ENCODE assay signal across 7 mouse cellular contexts in genomic region chr2:129624246-129624918, GRCm38 (mm10). TPM values are rescaled to one million over a fixed set of nuclear protein-coding genes. Genes with fewer than 3 reads are reported as not detected.
A peak's percentile ranks its signal among the peaks of the same experiment; 100 is the strongest.
DNase-seq lines count a peak whose midpoint lies in the region; ATAC-seq and TF ChIP-seq lines count a peak whose summit lies in the region.

No protein-coding gene starts in this region.

- H3K9ac ChIP-seq in forebrain, postnatal 0 days, result no peak overlapping the region
- H3K9ac ChIP-seq in neural tube, embryonic 13.5 days, result no peak overlapping the region

- H3K4me2 ChIP-seq in forebrain, postnatal 0 days (ENCODE audit: low read depth), result no peak overlapping the region; the same call in 1 of the 2 replicates
- 0 out of 2 replicates have a peak overlapping the region, but pooled peaks have one; percentile 14 for H3K4me2 ChIP-seq in neural tube, embryonic 13.5 days

- no peak for TF ChIP-seq CTCF in left cerebral cortex, adult 2 months (IDR thresholded peaks at IDR 0.05)
- TF ChIP-seq CTCF in forebrain, postnatal 0 days (IDR thresholded peaks at IDR 0.05; ENCODE audit: low read depth), result no peak

- H3K27ac ChIP-seq in left cerebral cortex, adult 2 months, result peak overlapping the region; percentile 64
- peak overlapping the region; percentile 9; the same call in 1 of the 2 replicates for H3K27ac ChIP-seq in forebrain, postnatal 0 days (ENCODE audit: low read depth, low read length)
- peak overlapping the region; percentile 28; the same call in 1 of the 2 replicates for H3K27ac ChIP-seq in neural tube, embryonic 13.5 days (replicated peaks)

- no peaks in the 10 kb centered on the region for H3K4me1 ChIP-seq in forebrain, postnatal 0 days (ENCODE audit: insufficient read depth)
- H3K4me1 ChIP-seq in neural tube, embryonic 13.5 days (replicated peaks), result peaks cover 16% of the 10 kb centered on the region

- no peak overlapping the region for H3K4me3 ChIP-seq in left cerebral cortex, adult 2 months
- no peak overlapping the region for H3K4me3 ChIP-seq in forebrain, postnatal 0 days (ENCODE audit: low read depth, low read length)
- H3K4me3 ChIP-seq in neural tube, embryonic 13.5 days, result no peak overlapping the region

- ATAC-seq in forebrain, postnatal 0 days, result peak; percentile 79
- 0 out of 2 replicates have a peak, but pooled peaks have one; percentile 59 for ATAC-seq in neural tube, embryonic 13.5 days (ENCODE audit: low read depth)
- no peak for ATAC-seq in megakaryocyte-erythroid progenitor cell, adult 5-6 weeks (replicated peaks; ENCODE audit: low FRiP score, low TSS enrichment, poor library complexity, severe bottlenecking)

- peaks cover 20% of the 10 kb centered on the region; the same call in 1 of the 2 replicates for H3K36me3 ChIP-seq in forebrain, postnatal 0 days (ENCODE audit: insufficient read depth)
- H3K36me3 ChIP-seq in neural tube, embryonic 13.5 days, result no peaks in the 10 kb centered on the region; the same call in 1 of the 2 replicates

- no peaks in the 10 kb centered on the region for H3K9me3 ChIP-seq in forebrain, postnatal 0 days (ENCODE audit: low read length)
- H3K9me3 ChIP-seq in neural tube, embryonic 13.5 days, result no peaks in the 10 kb centered on the region

- no peak for DNase-seq in left cerebral cortex, adult 2 months (ENCODE audit: extremely low spot score in 1 of 2, low spot score in 2 of 2)
- no peak for DNase-seq in left cerebral cortex, adult 9 months (ENCODE audit: low spot score in 2 of 2)
- peak; percentile 42 for DNase-seq in forebrain, postnatal 0 days
- peak; percentile 66 to 84 for DNase-seq in kidney, postnatal 25 days
- DNase-seq in retina, embryonic 14.5 days (ENCODE audit: low spot score), result no peak

- 33% methylated on average over 13 of the region's 13 CpGs for WGBS in forebrain, postnatal 0 days
- WGBS in neural tube, embryonic 13.5 days, result 46% methylated on average over 13 of the region's 13 CpGs

- no peaks in the 10 kb centered on the region for H3K27me3 ChIP-seq in forebrain, postnatal 0 days (ENCODE audit: insufficient read depth, low read length)
- no peaks in the 10 kb centered on the region for H3K27me3 ChIP-seq in neural tube, embryonic 13.5 days

- intact Hi-C loops in left cerebral cortex, adult 2 months (cut with DNase I), result loop anchor here (2.0 kb wide), 1 partner anchor 28 kb away; no protein-coding TSS in a partner anchor

RNA-seq across cellular contexts. Expression of gene Sirpa, which starts 31.7 kb away (rescaled TPM):
- 100 to 1,000 TPM; 375 to 384 TPM for total RNA-seq in left cerebral cortex, adult 2 months (2021)
- total RNA-seq in forebrain, postnatal 0 days (2014; rRNA removed), result 94.1 and 118 TPM in 2 replicates
- polyA plus RNA-seq in forebrain, postnatal 0 days (2015; fragmentation: Nextera tagmentation; extraction: Ambion mirVana), result 41.4 and 61.8 TPM in 2 replicates
- 24.4 and 24.9 TPM in 2 replicates for polyA plus RNA-seq in neural tube, embryonic 13.5 days (2015; fragmentation: Nextera tagmentation; extraction: Ambion mirVana)
- total RNA-seq in megakaryocyte-erythroid progenitor cell, adult 5-6 weeks (2014; fragmentation: Nextera tagmentation), result 5.1 and 8.0 TPM in 2 replicates
- total RNA-seq in megakaryocyte-erythroid progenitor cell, adult 5-6 weeks (2017), result 0.52 and 2.7 TPM in 2 replicates

Comparison
In these comparisons a context has a peak if more than half of its experiments do, and no peak if none do; other contexts are left out.
1. DNase-seq: peak in forebrain, postnatal 0 days (single experiment) and kidney, postnatal 25 days (2 of 2); none in left cerebral cortex, adult 2 months (0 of 2), left cerebral cortex, adult 9 months (0 of 2) and retina, embryonic 14.5 days (single experiment).
2. H3K27ac ChIP-seq: peak in every context shown above with its lines; median percentile 64 in left cerebral cortex, adult 2 months; 28 in neural tube, embryonic 13.5 days; 9 in forebrain, postnatal 0 days.
3. RNA of gene Sirpa, which starts 31.7 kb away (total RNA-seq): 375 to 384 TPM in left cerebral cortex, adult 2 months and 94.1 to 118 TPM in forebrain, postnatal 0 days; 0.52 to 8.0 TPM in megakaryocyte-erythroid progenitor cell, adult 5-6 weeks; every median in the first group is over 10 times any median in the second.